Mouse (Mus musculus): ENCODE results near the gene Map7d1.

Gene Map7d1

GRCm38 (mm10) chr4:126202303-126203181, 53.6 kb downstream of the Map7d1 start, which contains the start of gene Thrap3:
Gene Thrap3, minus strand, starts transcription at chr4:126202760.
- DNase-seq (ENCODE audit: low spot score) = peak; percentile 100

- peak; percentile 67 for DNase-seq (ENCODE audit: low spot score)
Measured at GRCm38 (mm10) chr4:126201514-126202302, 54.4 kb downstream of the Map7d1 start.

- DNase-seq (ENCODE audit: low spot score) = no peak
Measured at GRCm38 (mm10) chr4:126200656-126201055, 55.5 kb downstream of the Map7d1 start.

- DNase-seq (ENCODE audit: low spot score) = no peak
Measured at GRCm38 (mm10) chr4:126200036-126200435, 56.1 kb downstream of the Map7d1 start.

GRCm38 (mm10) chr4:126199556-126199955, 56.6 kb downstream of the Map7d1 start:
- DNase-seq (ENCODE audit: low spot score) = no peak

- no peak for DNase-seq (ENCODE audit: low spot score)
Measured at GRCm38 (mm10) chr4:126197485-126197884, 58.7 kb downstream of the Map7d1 start.

- DNase-seq (ENCODE audit: low spot score) = no peak
Measured at GRCm38 (mm10) chr4:126194916-126195315, 61.2 kb downstream of the Map7d1 start.

GRCm38 (mm10) chr4:126194216-126194615, 61.9 kb downstream of the Map7d1 start:
- no peak for DNase-seq (ENCODE audit: low spot score)

GRCm38 (mm10) chr4:126190636-126191035, 65.5 kb downstream of the Map7d1 start:
- no peak for DNase-seq (ENCODE audit: low spot score)

GRCm38 (mm10) chr4:126187096-126187495, 69.0 kb downstream of the Map7d1 start:
- DNase-seq (ENCODE audit: low spot score) = no peak

- no peak for DNase-seq (ENCODE audit: low spot score)
Measured at GRCm38 (mm10) chr4:126183034-126183433, 73.1 kb downstream of the Map7d1 start.
